Mouse (Mus musculus) adrenal gland (tissue): ENCODE data around the gene Map6.

Source experiments
- intact Hi-C: fragments of 180-260 bp; cut with DNase I; formaldehyde crosslinking; loops from one replicate; pipeline ENCODE4 v1.15.1; 2025

Gene Map6

GRCm38 (mm10) chr7:99386030-99386429 is 118.8 kb downstream of the Map6 start:
- intact Hi-C loops, result no loop called here
